Mouse (Mus musculus) gastrocnemius, postnatal 25 days (tissue): ENCODE measurements around the gene Cep164. TPM values are rescaled to one million over a fixed set of nuclear protein-coding genes. Genes with fewer than 3 reads are reported as not detected.
"Not testable (repeated sequence)": the region's sequence is repeated elsewhere in the genome, so short reads cannot be mapped to it uniquely, and the experiment has no call there.

ENCODE experiments used
- DNase-seq: peaks from one replicate; pipeline ENCODE4 v3.0.0; 2022
- total RNA-seq, 2 experiments: library from RNA; stranded (reverse); gene quantifications; 1 replicate in 1 of 2; 2 replicates in 1 of 2; pipeline ENCODE4 v1.2.3; 2021

Cep164 gene
- total RNA-seq, 2 experiments from 2014 or later, result 2.6 to 3.0 TPM

- DNase-seq, result no peak
Measured at GRCm38 (mm10) chr9:45787547-45787946, 40.9 kb downstream of the Cep164 start.

- DNase-seq, result no peak
Measured at GRCm38 (mm10) chr9:45787071-45787470, 41.4 kb downstream of the Cep164 start.

- DNase-seq, result no peak
Measured at GRCm38 (mm10) chr9:45783249-45784069, 45.0 kb downstream of the Cep164 start.

- no peak for DNase-seq
Measured at GRCm38 (mm10) chr9:45779201-45779600, 49.3 kb downstream of the Cep164 start.

GRCm38 (mm10) chr9:45776176-45776575 lies 52.3 kb downstream of the Cep164 start:
- not testable (repeated sequence) for DNase-seq

GRCm38 (mm10) chr9:45774088-45774487 lies 54.4 kb downstream of the Cep164 start:
- no peak for DNase-seq

GRCm38 (mm10) chr9:45769596-45769995 lies 58.9 kb downstream of the Cep164 start:
- DNase-seq, result no peak

GRCm38 (mm10) chr9:45768421-45768820 lies 60.1 kb downstream of the Cep164 start:
- DNase-seq, result no peak

- DNase-seq, result no peak
Measured at GRCm38 (mm10) chr9:45767155-45767554, 61.3 kb downstream of the Cep164 start.

GRCm38 (mm10) chr9:45766195-45766594 lies 62.3 kb downstream of the Cep164 start:
- DNase-seq, result no peak

GRCm38 (mm10) chr9:45754452-45755091 lies 73.9 kb downstream of the Cep164 start:
- DNase-seq, result no peak

GRCm38 (mm10) chr9:45749917-45750316 lies 78.6 kb downstream of the Cep164 start:
- no peak for DNase-seq

- DNase-seq, result no peak
Measured at GRCm38 (mm10) chr9:45745451-45745850, 83.0 kb downstream of the Cep164 start.

GRCm38 (mm10) chr9:45740584-45740980 lies 87.9 kb downstream of the Cep164 start:
- no peak for DNase-seq

GRCm38 (mm10) chr9:45739702-45740583 lies 88.5 kb downstream of the Cep164 start:
- DNase-seq, result peak; percentile 28

GRCm38 (mm10) chr9:45739001-45739701 lies 89.3 kb downstream of the Cep164 start:
- DNase-seq, result no peak

GRCm38 (mm10) chr9:45733246-45733645 lies 95.2 kb downstream of the Cep164 start:
- DNase-seq, result no peak

GRCm38 (mm10) chr9:45731851-45732250 lies 96.6 kb downstream of the Cep164 start:
- no peak for DNase-seq

- DNase-seq, result no peak
Measured at GRCm38 (mm10) chr9:45719997-45720396, 108.5 kb downstream of the Cep164 start.
